Mouse (Mus musculus) midbrain, embryonic 14.5 days (tissue): ENCODE data around the gene Ccdc113. TPM values are rescaled to one million over a fixed set of nuclear protein-coding genes. Genes with fewer than 3 reads are reported as not detected.
A peak's percentile ranks its signal among the peaks of the same experiment; 100 is the strongest.
"Not testable (repeated sequence)": the region's sequence is repeated elsewhere in the genome, so short reads cannot be mapped to it uniquely, and the experiment has no call there.

Experiments used
- ATAC-seq: fragments of 200-750 bp; cut with Nextera tagmentation; 2 replicates; pipeline ENCODE4 v1.8.0; 2017; ENCODE audit warnings: moderate number of reproducible peaks, moderate library complexity; ENCODE audit not compliant: low FRiP score, low TSS enrichment
- DNase-seq: peaks from one replicate; pipeline ENCODE4 v3.0.0-alpha.2; 2015
- H3K27ac ChIP-seq: fragments of 300-500 bp; sonication (generic); replicated peaks from 2 replicates; pipeline ENCODE4 v1.5.1; 2014; ENCODE audit warnings: mild to moderate bottlenecking, low read depth, low read length, moderate library complexity
- H3K27me3 ChIP-seq: fragments of 300-500 bp; sonication (generic); 2 replicates; pipeline ENCODE4 v1.6.1; 2014; ENCODE audit warnings: low read length, control low read depth, mixed read lengths; ENCODE audit not compliant: control insufficient read depth, insufficient read depth
- H3K36me3 ChIP-seq: fragments of 300-500 bp; sonication (generic); 2 replicates; pipeline ENCODE4 v1.6.1; 2014; ENCODE audit warnings: low read length, control low read depth; ENCODE audit not compliant: control insufficient read depth, insufficient read depth
- H3K4me1 ChIP-seq: fragments of 300-500 bp; sonication (generic); 2 replicates; pipeline ENCODE4 v1.6.1; 2014; ENCODE audit warnings: mild to moderate bottlenecking, antibody characterized with exemption, low read length, control low read depth; ENCODE audit not compliant: control insufficient read depth, insufficient read depth
- H3K4me2 ChIP-seq: fragments of 300-500 bp; sonication (generic); 2 replicates; pipeline ENCODE4 v1.6.1; 2014; ENCODE audit warnings: mild to moderate bottlenecking, low read length, moderate library complexity
- H3K4me3 ChIP-seq: fragments of 300-500 bp; sonication (generic); replicated peaks from 2 replicates; pipeline ENCODE4 v1.5.1; 2014; ENCODE audit warnings: low read depth, low read length
- H3K9ac ChIP-seq: fragments of 300-500 bp; sonication (generic); replicated peaks from 2 replicates; pipeline ENCODE4 v1.6.1; 2014; ENCODE audit warnings: mild to moderate bottlenecking, low read length, moderate library complexity
- H3K9me3 ChIP-seq: fragments of 300-500 bp; sonication (generic); 2 replicates; pipeline ENCODE4 v1.6.1; 2016; ENCODE audit warnings: low read length, control low read depth, mixed read lengths; ENCODE audit not compliant: control insufficient read depth
- WGBS: fragments of 180-500 bp; shearing (Covaris S2); extraction: QIAGEN DNeasy Blood & Tissue Kit; methylation state at CpG from one replicate; pipeline ENCODE4 v1.1.7; 2014; 5-methylcytosine and 5-hydroxymethylcytosine counted together
- polyA plus RNA-seq: library from polyadenylated mRNA; unstranded; fragments of >200 nt; fragmentation: Nextera tagmentation; extraction: Ambion mirVana; gene quantifications from 2 replicates; pipeline ENCODE4 v1.2.1, GENCODE M21; 2014

The Ccdc113 gene
- polyA plus RNA-seq, 1 experiment from 2014 or later, result 0.66 TPM

DNA sequence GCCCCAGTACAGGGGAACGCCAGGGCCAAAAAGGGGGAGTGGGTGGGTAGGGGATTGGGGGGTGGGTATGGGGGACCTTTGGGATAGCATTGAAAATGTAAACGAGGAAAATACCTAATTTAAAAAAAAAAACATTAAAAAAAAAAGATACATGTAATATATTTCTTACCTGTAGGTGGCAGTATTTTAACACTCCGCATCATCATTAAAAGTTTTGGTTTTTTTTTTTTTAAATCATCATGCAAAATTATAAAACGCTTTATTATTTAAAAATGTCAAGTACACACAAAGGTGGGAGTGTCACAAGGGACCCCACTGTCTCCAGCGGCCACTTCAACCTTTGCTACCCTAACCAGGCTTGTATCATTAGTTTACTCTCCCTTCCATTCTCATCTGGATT, 72.6 kb downstream of the Ccdc113 start:
- peak; percentile 24 for DNase-seq
- not testable (repeated sequence) for H3K27me3 ChIP-seq, H3K4me2 ChIP-seq, H3K27ac ChIP-seq, H3K36me3 ChIP-seq, H3K9ac ChIP-seq, ATAC-seq, H3K4me1 ChIP-seq, H3K4me3 ChIP-seq, H3K9me3 ChIP-seq
- WGBS, result 24% methylated on average over 4 of the region's 5 CpGs

DNA sequence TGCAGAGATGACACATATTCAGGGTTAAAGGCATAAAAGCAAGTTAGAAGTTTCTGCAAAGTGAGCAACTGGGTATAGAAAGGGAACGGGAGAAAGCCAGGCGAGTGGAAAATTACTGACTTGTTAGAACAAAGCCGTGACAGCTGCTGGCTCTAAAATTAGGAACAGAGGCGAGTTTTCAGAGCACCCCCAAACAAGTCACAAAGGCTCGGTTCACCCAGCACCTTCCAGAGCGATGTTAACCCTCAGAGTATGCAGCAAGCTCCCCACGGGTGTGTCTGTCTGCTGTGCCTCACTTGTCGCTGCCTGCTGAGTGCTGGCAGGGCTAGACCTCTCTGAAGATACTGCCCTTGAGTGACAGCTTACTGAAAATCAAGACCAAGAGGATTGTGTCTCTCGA, 73.3 kb downstream of the Ccdc113 start:
- no peaks in the 10 kb centered on the region for H3K27me3 ChIP-seq
- no peaks in the 10 kb centered on the region for H3K36me3 ChIP-seq
- ATAC-seq (no peak), DNase-seq (no peak)
- no peaks in the 10 kb centered on the region for H3K9me3 ChIP-seq
- H3K4me3 ChIP-seq, result no peak overlapping the region
- 57% methylated on average over 9 of the region's 9 CpGs for WGBS
- H3K4me1 ChIP-seq, result 0 out of 2 replicates have a peak, but pooled peaks cover 4% of the 10 kb centered on the region
- H3K27ac ChIP-seq, result no peak overlapping the region
- H3K4me2 ChIP-seq, result no peak overlapping the region
- H3K9ac ChIP-seq, result no peak overlapping the region

Other genes with a start within 250 kb of the Ccdc113 start
- gene Cngb1, start 227.5 kb upstream of the Ccdc113 start, polyA plus RNA-seq, result 0.47 and 0.59 TPM in 2 replicates
- 0.83 and 2.7 TPM in 2 replicates for gene Tepp, start 223.5 kb upstream of the Ccdc113 start, polyA plus RNA-seq
- gene Zfp319, start 202.1 kb upstream of the Ccdc113 start, polyA plus RNA-seq, result 15.9 and 17.9 TPM in 2 replicates
- gene Usb1, start 201.8 kb upstream of the Ccdc113 start, polyA plus RNA-seq, result 32.0 and 37.3 TPM in 2 replicates
- 17.8 and 19.1 TPM in 2 replicates for gene Mmp15, start 181.8 kb upstream of the Ccdc113 start, polyA plus RNA-seq
- 133 TPM in 2 replicates for gene Cfap20, start 99.2 kb upstream of the Ccdc113 start, polyA plus RNA-seq
- 18.8 and 19.1 TPM in 2 replicates for gene Csnk2a2, start 44.0 kb upstream of the Ccdc113 start, polyA plus RNA-seq
- not detected in 2 replicates for gene Prss54, start 42.3 kb downstream of the Ccdc113 start, polyA plus RNA-seq
- gene Gins3, start 99.4 kb downstream of the Ccdc113 start, polyA plus RNA-seq, result 6.2 and 8.1 TPM in 2 replicates
- 276 and 287 TPM in 2 replicates for gene Ndrg4, start 142.9 kb downstream of the Ccdc113 start, polyA plus RNA-seq
- gene Setd6, start 181.8 kb downstream of the Ccdc113 start, polyA plus RNA-seq, result 28.3 and 32.8 TPM in 2 replicates